Mouse (Mus musculus): ENCODE measurements around the gene Ddx23.

Gene Ddx23

DNA sequence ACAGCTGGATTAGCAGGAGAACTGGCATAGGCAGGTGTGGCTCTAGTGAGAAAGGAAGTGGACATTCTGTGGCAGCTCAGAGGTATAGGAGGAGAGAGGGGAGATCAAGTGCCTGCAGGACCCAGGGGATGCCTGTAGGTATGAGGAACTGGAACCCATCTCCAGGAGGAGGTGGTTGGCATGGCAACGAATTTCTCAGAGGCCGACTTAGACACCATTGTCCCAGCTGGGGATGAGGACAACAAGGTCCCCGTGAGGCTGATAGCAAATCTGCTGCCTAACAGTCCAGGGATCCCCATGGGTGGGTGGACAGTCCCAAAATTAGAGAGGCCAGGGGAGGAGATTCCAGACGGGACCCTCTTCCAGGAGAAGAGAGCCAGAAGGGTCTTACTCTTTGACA is 29.8 kb downstream of the Ddx23 start:
- DNase-seq (ENCODE audit: low spot score): peak; percentile 57

GRCm38 (mm10) chr15:98632107-98632744 is 30.5 kb downstream of the Ddx23 start:
- peak; percentile 77 for DNase-seq (ENCODE audit: low spot score)

GRCm38 (mm10) chr15:98631493-98631892 is 31.2 kb downstream of the Ddx23 start:
- peak; percentile 88 for DNase-seq (ENCODE audit: low spot score)

DNA sequence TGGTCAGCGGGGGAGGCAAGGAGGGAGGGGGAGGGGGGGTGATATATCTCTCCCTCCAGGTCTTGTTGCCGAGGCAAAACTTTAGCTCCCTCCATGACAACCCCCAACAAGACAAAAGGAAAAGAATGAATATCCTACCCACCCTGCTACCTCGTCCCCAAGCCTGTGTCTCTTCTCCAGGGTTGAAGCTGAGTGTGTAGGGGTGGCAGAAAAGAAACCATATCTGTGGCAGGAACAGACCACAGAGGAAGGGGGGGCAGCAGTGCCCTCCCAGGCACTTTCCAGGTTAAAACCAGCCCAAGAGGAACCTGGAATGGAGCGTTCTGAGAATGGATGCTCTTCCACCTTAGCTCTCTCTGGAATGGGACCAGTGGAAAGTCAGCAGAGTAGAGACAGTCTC is 32.2 kb downstream of the Ddx23 start, which contains the start of gene Cacnb3:
Cacnb3 (plus strand) TSS at position 301 of the 400 bp plus-strand sequence.
- no peak for DNase-seq (ENCODE audit: low spot score)

DNA sequence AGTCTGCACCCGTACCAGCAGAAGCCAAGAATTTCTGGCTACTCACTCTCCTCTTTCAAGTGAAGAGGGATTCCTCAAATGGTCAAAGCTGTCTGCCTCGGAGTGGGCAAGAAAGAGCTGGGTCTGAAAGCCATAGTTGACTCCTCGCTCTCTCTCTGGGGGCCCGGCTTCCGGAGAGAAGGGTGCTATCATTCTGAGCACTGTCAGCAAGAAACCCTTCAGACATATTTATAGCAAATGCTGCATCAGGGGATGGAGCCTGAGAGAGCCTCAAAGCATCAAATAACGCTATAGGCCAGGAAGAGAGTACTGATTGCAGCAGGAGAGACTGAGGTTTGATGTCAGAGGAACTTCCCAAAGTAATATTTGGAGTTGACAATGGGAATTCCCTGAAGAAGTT is 33.2 kb downstream of the Ddx23 start:
- no peak for DNase-seq (ENCODE audit: low spot score)

- DNase-seq (ENCODE audit: low spot score): peak; percentile 69
Measured at GRCm38 (mm10) chr15:98628589-98629254, 34.0 kb downstream of the Ddx23 start.

GRCm38 (mm10) chr15:98626487-98627212 is 36.0 kb downstream of the Ddx23 start:
- no peak for DNase-seq (ENCODE audit: low spot score)

DNA sequence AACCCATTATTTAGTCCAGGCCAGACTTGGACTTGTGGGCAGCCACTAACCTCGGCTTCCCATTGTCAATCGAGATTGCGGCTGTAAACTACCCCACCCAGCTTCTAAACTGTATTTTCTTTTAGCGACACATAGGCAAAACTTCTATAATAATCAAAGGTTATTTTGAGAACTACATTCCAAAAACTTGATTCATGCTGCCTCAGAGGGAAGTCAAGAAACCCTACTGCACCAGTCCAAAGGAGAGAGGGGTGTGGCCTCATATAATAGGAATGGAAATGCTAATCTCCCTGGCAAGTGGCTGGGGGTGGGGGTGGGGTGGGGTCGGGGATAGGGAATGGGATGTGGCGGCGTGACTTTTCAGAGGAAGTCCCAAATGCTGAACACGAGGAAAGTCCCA is 36.6 kb downstream of the Ddx23 start:
- DNase-seq (ENCODE audit: low spot score): no peak

DNA sequence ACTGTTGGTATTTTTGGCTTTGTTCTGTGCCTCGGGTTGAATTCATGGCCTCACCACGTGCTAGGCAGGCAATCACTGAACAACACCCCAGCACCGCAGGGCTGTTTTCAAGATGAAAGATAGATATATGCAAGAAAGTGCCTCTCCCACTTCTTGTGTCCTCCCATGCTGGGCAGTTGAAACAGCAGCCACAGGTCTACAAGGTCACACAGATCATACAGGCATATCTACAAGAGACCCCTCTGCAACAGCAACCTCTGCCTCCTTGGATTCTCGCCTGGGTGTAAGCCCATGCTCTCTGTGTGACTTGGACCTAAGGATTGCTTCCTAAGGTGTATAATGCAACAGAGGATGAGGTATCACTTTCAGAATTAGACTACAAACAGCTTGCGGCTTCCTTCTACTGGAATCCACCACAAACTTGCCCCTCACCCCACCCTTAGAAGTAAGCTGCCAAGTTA is 39.3 kb downstream of the Ddx23 start:
- no peak for DNase-seq (ENCODE audit: low spot score)

- no peak for DNase-seq (ENCODE audit: low spot score)
Measured at GRCm38 (mm10) chr15:98622721-98623120, 40.0 kb downstream of the Ddx23 start.

DNA sequence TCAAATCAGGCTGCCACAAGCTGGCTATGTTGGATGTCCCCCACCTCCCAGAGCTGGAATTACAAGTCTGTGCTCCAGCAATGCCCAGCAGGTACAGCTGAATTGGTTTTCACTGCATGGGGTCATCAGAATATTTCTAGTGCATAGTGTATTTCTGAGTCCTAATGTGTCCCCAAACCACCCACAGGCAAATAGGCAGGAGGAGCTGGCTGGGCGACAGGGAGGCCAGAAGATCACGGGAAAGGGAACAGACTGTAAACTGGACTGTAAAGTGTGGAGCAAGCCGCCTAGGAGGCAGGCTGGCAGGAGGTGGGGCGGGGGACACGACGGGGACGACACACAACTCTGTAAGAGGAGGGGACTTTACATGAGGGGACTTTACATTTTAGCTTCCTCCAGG is 40.5 kb downstream of the Ddx23 start:
- no peak for DNase-seq (ENCODE audit: low spot score)

DNA sequence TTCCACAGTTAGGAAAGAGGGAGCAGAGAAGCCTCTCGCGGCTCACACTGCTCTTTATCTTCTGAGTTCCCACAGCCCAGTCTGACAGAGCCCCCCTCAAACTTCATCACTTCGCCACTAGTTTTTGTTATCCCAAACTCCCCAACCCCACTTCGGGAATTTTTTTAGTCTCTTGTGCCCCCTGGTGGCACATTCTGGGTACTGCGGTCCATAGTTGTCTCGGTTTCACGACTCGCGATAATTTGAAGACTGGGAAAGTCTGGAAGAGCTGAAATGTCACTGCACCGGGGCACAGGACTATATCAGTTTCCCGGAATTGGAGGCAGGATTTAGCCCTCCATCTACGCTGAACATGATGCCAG is 45.5 kb downstream of the Ddx23 start:
- peak; percentile 95 for DNase-seq (ENCODE audit: low spot score)

- no peak for DNase-seq (ENCODE audit: low spot score)
Measured at GRCm38 (mm10) chr15:98616362-98617175, 46.1 kb downstream of the Ddx23 start.

- no peak for DNase-seq (ENCODE audit: low spot score)
Measured at GRCm38 (mm10) chr15:98615751-98616150, 46.9 kb downstream of the Ddx23 start.

GRCm38 (mm10) chr15:98614971-98615370 is 47.7 kb downstream of the Ddx23 start:
- no peak for DNase-seq (ENCODE audit: low spot score)

GRCm38 (mm10) chr15:98614551-98614950 is 48.1 kb downstream of the Ddx23 start:
- DNase-seq (ENCODE audit: low spot score): no peak

- no peak for DNase-seq (ENCODE audit: low spot score)
Measured at GRCm38 (mm10) chr15:98612229-98612628, 50.5 kb downstream of the Ddx23 start.

DNA sequence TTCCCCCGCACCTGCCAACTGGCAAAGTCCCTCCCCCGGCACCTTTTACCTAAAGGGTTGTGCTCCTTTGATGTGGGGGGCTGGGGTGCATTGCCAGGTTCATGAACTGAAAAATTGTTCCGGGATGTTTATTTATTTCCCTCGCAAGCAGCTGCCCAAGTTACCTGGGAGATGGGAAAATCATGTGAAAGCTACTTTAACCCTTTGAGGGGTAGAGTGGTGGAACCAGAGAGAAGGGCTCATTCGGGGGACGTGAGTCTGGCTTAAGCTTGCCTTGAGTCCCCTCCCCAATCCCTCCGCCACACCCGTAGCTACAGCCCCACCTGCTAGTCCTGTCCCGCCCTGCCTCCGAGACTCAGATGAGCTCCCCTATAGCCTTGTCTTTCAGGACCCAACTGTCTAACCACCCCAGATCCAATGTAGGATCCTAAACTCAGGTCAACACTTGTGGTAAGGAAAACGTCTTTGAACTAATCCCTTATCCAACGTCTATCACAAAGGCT is 52.5 kb downstream of the Ddx23 start:
- no peak for DNase-seq (ENCODE audit: low spot score)

DNA sequence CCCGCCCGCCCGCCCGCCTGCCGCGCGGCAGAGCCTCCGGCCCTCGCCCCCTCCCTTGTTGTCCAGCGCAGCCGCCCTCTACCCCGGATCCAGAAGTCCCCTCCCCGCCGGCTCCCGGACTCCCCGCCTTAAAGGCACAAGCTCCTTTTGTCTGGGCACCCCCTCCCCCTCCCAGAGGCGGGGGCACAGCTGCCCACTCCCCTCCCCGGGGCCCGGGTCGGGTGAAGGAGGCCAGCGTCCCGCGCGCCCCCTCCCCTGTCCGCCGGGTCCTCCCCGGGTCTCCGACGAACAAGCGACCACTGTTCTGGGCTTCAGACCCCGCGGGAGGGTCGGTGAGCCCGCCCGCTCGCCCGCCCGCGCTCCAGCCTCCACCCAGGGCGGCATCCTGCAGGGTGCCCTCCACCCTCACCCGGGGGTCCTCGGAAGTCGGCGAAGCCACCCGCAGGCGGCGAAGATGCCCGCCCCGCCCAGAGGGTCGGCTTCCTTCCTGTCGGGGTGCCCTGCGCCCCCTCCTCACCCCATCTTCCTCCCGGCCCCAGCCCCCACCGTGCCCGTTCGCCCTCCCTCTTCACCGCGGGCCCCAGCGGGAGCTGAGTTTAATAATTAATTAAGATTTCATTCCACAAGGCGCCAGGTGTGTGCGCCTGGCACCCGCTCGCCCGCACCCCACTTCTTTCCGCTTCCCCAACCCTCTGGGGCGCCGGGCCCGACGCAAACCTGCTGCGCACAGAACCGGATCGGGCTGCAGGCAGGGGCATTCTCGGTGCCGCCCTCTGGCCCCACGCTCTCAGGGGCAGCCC is 53.2 kb downstream of the Ddx23 start, which contains the start of gene Adcy6:
Adcy6 (minus strand) TSS at position 746 of the 800 bp plus-strand sequence.
- DNase-seq (ENCODE audit: low spot score): peak; percentile 92

- DNase-seq (ENCODE audit: low spot score): no peak
Measured at GRCm38 (mm10) chr15:98608784-98609250, 53.9 kb downstream of the Ddx23 start.
